Mouse (Mus musculus) neutrophil, adult 5-6 weeks (primary cell): ENCODE measurements at regions not wholly inside any gene's neighbourhood (a gene's known extent, or its start where the extent isn't known, plus 50 kb on each side); places are given as distances from the start of the nearest gene placed in this dataset.
"Not testable (repeated sequence)": the region's sequence is repeated elsewhere in the genome, so short reads cannot be mapped to it uniquely, and the experiment has no call there.

ENCODE experiments used
- ATAC-seq: fragments of 151-379, 151-347 bp; 2 replicates; pipeline ENCODE4 v1.8.0; 2017; ENCODE audit warnings: mild to moderate bottlenecking, moderate TSS enrichment; ENCODE audit not compliant: insufficient number of reproducible peaks, poor library complexity, low FRiP score, severe bottlenecking; ENCODE audit errors: extremely low read depth

GRCm38 (mm10) chr16:55758707-55759067, 80.0 kb downstream of the Nfkbiz start:
- no peak for ATAC-seq

GRCm38 (mm10) chr16:55757952-55758706, 80.6 kb downstream of the Nfkbiz start:
- ATAC-seq, result no peak

- not testable (repeated sequence) for ATAC-seq
These were observed 81.3 kb downstream of the Nfkbiz start for GRCm38 (mm10) chr16:55757422-55757815.

- ATAC-seq, result no peak
These were observed 81.8 kb downstream of the Nfkbiz start for GRCm38 (mm10) chr16:55756764-55757421.

- ATAC-seq, result no peak
These were observed 83.3 kb downstream of the Nfkbiz start for GRCm38 (mm10) chr16:55755309-55755832.

- peak; percentile 94 for ATAC-seq
These were observed 84.5 kb downstream of the Nfkbiz start for GRCm38 (mm10) chr16:55754092-55754763.

GRCm38 (mm10) chr16:55753380-55753779, 85.3 kb downstream of the Nfkbiz start:
- ATAC-seq, result no peak

GRCm38 (mm10) chr16:55747250-55747649, 91.4 kb downstream of the Nfkbiz start:
- ATAC-seq, result peak; percentile 60

- no peak for ATAC-seq
These were observed 92.5 kb downstream of the Nfkbiz start for GRCm38 (mm10) chr16:55746159-55746558.

- ATAC-seq, result no peak
These were observed 93.6 kb downstream of the Nfkbiz start for GRCm38 (mm10) chr16:55745094-55745493.

- no peak for ATAC-seq
These were observed 97.4 kb downstream of the Nfkbiz start for GRCm38 (mm10) chr16:55741099-55741863.

- ATAC-seq, result no peak
These were observed 100.0 kb downstream of the Nfkbiz start for GRCm38 (mm10) chr16:55738741-55739140.

GRCm38 (mm10) chr16:55735476-55735968, 103.2 kb downstream of the Nfkbiz start:
- no peak for ATAC-seq

GRCm38 (mm10) chr16:55734301-55734700, 104.4 kb downstream of the Nfkbiz start:
- ATAC-seq, result no peak

GRCm38 (mm10) chr16:55733751-55734150, 104.9 kb downstream of the Nfkbiz start:
- ATAC-seq, result 0 out of 2 replicates have a peak, but pooled peaks have one; percentile 19

- no peak for ATAC-seq
These were observed 107.7 kb downstream of the Nfkbiz start for GRCm38 (mm10) chr16:55731003-55731402.

GRCm38 (mm10) chr16:55726538-55726937, 112.2 kb downstream of the Nfkbiz start:
- ATAC-seq, result no peak

GRCm38 (mm10) chr16:55720430-55720829, 118.3 kb downstream of the Nfkbiz start:
- ATAC-seq, result no peak

- ATAC-seq, result no peak
These were observed 128.7 kb downstream of the Nfkbiz start for GRCm38 (mm10) chr16:55710017-55710416.
